Mouse (Mus musculus) kidney, adult 11 months (tissue): ENCODE results near the gene Tmem81.
A peak's percentile ranks its signal among the peaks of the same experiment; 100 is the strongest.

Experiments used
- DNase-seq: peaks from one replicate; pipeline ENCODE4 v3.0.0; 2022

Tmem81 gene

DNA sequence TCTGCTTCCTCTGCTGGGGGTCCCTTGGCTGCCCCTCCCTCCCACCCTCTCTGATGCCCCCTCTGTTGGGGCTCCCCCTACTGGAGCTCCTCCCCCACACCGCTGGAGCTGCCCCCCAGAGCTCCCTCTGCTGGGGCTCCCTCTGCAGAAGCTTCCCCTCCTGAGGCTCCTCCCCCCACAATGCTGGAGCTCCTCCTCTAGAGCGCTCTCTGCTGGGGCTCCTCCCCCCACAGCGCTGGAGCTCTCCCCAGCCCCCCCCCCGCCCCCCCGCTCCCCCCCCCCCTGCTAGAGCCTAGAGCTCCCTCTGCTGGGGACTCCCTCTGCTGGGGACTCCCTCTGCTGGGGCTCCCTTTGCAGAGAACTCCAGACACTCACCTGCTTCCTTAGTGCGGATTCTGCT is 14.7 kb downstream of the Tmem81 start:
- peak; percentile 45 for DNase-seq

DNA sequence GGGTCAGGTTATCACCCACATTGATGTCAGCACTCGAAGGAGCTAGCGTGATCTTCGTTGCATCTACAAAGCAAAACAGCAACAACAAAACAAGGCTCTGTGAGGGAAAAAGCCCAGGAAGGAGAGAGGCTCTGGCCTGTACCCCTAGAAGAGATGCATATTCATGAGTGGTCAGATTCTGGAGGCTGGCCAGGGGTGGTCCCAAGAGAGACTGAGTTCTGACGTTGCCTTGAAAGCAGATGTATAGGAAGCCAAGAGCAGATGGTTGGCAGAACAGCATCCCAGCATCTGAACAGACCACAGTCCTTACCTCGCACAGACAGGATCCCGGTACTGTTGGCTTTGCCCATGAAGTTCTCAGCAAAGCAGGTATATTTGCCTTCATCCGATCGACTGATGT is 17.0 kb downstream of the Tmem81 start:
- no peak for DNase-seq

GRCm38 (mm10) chr1:132523920-132524319 is 17.9 kb downstream of the Tmem81 start:
- DNase-seq = no peak

DNA sequence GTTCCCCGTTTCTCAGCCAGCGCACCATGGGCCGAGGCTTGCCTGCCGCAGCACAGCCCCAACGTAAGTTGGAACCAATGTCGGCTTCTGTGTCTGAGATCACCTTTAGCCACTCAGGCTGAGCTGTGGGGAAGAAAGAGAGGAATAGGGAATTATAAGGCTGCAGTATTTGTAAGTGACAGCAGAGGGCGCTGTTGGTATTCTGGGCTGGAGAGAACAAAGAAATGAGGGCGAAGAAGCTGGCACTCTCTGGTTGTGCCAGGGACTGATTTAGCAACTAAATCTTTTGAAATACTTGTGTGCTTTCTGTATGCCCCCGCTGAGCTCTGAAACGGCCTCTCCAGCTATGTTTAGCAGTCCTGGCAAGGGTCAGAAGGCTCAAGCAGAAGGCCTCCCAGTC is 19.8 kb downstream of the Tmem81 start:
- DNase-seq = peak; percentile 17

- no peak for DNase-seq
These were observed 22.0 kb downstream of the Tmem81 start for GRCm38 (mm10) chr1:132528071-132528470.

GRCm38 (mm10) chr1:132528647-132529334 is 22.8 kb downstream of the Tmem81 start:
- no peak for DNase-seq

DNA sequence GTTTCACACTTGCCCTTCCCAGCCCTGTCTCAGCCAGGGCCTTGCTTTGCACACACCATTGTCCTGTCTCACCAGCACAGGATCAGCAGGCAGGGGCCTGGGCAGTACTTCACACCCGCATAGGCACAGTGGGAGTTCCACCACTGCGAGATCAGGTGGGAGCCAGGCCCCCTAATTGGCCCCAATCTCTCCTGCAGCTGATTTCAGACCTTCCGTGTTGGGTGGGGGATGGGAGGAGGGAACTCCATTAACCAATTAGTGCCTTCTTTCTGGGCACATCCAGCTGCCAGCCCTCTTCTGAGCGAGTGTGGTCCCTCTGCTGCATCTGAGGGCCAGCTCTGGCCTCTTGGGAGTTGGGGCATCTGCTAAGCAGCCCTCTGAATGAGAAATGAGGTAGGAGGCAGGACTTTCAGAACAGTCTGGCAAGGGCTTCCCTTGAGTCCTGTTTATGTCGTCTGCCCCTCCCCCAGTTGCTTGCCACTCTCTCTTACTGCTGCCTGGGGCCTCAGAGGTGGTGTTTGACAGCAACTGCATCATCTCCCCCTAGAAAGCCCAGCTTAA is 24.7 kb downstream of the Tmem81 start:
- DNase-seq = no peak

- DNase-seq = no peak
These were observed 26.5 kb downstream of the Tmem81 start for GRCm38 (mm10) chr1:132532521-132532920.

GRCm38 (mm10) chr1:132533840-132534239 is 27.8 kb downstream of the Tmem81 start:
- DNase-seq = no peak

- DNase-seq = no peak
These were observed 29.5 kb downstream of the Tmem81 start for GRCm38 (mm10) chr1:132535541-132535940.

- DNase-seq = no peak
These were observed 30.4 kb downstream of the Tmem81 start for GRCm38 (mm10) chr1:132536416-132536815.

DNA sequence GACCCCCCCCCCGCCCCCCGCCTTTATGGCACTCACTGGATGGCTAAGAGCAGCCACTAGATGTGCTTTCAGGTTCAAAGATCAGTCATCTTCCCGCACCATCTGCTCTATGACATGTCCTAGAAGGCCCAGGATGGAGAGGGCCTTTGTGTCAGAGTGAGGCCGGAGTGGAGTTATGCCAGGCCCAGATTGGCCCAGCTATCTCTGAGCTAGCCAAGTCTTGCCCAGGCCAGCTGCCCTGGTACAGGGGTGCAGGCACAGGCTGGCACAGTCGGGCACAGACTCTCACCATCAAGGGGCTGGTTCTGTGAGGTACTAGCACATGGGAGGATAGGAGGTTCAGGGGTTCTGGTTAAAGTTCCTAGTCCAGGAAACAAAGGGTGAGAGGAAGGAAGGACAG is 31.7 kb downstream of the Tmem81 start:
- DNase-seq = no peak

GRCm38 (mm10) chr1:132540701-132541100 is 34.7 kb downstream of the Tmem81 start:
- no peak for DNase-seq

- DNase-seq = peak; percentile 23
These were observed 35.3 kb downstream of the Tmem81 start for GRCm38 (mm10) chr1:132541171-132541823.

DNA sequence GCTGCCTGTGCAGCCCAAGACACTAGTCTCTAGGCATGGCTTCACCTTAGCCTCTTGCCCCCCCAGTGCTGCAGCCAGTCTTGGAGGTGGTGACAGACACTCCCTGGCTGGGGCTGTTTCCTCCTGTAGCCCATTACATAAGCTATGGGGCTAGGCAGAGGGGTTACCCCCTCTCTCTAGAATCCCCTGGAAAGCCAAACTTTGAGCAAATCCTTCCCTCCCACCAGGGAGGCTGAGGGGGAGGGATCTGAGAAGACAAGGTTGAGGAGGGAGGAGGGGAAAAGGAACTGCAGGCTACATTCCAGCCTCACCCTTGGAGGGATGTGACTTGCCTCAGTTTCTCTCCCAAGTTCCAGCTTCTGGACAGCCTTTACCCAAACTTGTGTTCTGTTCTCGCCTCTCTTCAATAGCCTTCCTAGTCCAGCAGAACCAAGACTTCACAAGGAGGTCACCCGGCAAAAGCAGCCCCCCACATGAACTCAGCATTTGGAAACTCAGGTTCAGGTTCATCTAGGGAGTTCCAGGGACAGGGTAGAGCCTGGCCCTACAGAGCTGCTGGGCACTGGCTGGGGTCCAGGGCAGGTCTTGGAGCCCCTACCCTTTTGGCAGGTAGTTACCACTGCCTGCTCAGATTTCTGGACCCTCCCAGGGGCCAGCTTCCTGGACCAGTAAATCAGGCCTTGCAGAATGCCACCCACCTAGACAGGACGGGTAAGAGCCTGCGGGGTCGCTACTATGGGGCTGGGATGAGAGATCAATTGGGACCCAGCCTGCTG is 36.0 kb downstream of the Tmem81 start:
- no peak for DNase-seq

DNA sequence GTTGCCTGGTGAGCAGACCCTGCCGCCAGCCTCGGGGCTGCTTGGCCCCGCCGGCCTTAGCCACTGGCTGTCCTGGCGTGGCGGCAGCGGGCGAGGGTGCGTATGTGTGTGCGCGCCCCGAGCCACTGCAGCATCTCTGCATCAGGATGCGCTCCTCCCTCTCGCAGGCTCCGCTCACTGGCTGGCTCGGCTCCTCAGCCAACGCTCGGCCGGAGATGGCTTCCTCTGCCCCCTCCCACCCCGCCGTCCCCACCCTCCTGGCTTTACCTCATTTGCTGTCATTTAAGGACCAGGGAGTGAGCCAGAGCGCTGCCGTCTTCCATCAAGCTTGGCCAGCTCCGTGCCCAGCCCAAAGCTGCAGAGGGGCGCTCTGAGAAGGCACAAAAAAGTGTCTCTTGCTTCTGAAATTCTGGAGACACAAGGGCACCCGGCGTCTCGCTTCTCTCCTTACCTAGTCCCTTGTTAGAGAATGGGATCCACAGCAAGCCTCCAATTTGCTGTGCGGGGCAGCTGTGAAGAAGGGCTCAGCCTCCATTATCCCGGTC is 36.8 kb downstream of the Tmem81 start, which contains the start of gene Cntn2:
TSS of gene Cntn2 (minus strand) at position 495 of the 545 bp plus-strand sequence.
- DNase-seq = no peak

DNA sequence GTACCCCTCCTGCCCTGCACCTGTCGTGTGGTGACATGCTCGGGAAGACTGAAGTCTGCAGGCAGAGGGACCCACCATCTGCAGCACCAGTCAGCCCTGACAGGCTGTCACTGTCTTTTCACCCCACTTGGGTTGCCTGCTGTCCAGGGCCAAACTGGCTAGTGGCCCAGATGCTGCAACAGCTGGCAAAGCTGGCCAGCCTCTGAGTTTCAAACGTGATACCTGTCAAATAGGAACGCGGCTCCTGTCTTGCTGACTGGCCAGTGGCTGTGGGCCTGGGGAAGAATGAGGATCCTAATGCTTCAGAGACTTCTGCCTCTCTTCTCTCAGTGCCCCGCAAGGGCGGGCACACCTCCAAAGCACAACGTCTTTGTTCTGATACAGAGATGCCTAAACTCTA is 37.8 kb downstream of the Tmem81 start:
- no peak for DNase-seq

GRCm38 (mm10) chr1:132557901-132558631 is 52.0 kb downstream of the Tmem81 start:
- DNase-seq = peak; percentile 21
